Mouse (Mus musculus): ENCODE measurements around the gene Cacfd1. TPM values are rescaled to one million over a fixed set of nuclear protein-coding genes. Genes with fewer than 3 reads are reported as not detected.

The Cacfd1 gene
- polyA plus RNA-seq, 1 experiment: 22.8 TPM

- no peaks in the 10 kb centered on the region for H3K79me2 ChIP-seq (ENCODE audit: control insufficient read depth, insufficient read depth)
- peaks cover 11% of the 10 kb centered on the region for H3K36me3 ChIP-seq (ENCODE audit: control insufficient read depth, insufficient read depth)
- H3K4me3 ChIP-seq: no peak overlapping the region
- H3K4me2 ChIP-seq (ENCODE audit: low read depth): peak overlapping the region; percentile 39
- peak; percentile 97 for TF ChIP-seq POLR2AphosphoS2 (IDR thresholded peaks at IDR 0.05; ENCODE audit: insufficient read length, low read depth)
- TF ChIP-seq POLR2A (IDR thresholded peaks at IDR 0.05; ENCODE audit: insufficient read length, low read depth): no peak
- TF ChIP-seq MYOD1 (IDR thresholded peaks at IDR 0.05; ENCODE audit: control insufficient read depth in 1 of 3, insufficient read length in 2 of 3, low read depth in 2 of 3): no peak
- TF ChIP-seq E2F4 (IDR thresholded peaks at IDR 0.05; ENCODE audit: insufficient read depth): no peak
- TF ChIP-seq SRF (IDR thresholded peaks at IDR 0.05; ENCODE audit: control insufficient read depth, insufficient read length, low read depth): no peak
- no peak for TF ChIP-seq TCF12 (IDR thresholded peaks at IDR 0.05; ENCODE audit: insufficient read depth, poor library complexity, severe bottlenecking)
- no peak for TF ChIP-seq USF1 (IDR thresholded peaks at IDR 0.05; ENCODE audit: low read depth)
- TF ChIP-seq MYOG (IDR thresholded peaks at IDR 0.05; ENCODE audit: control insufficient read depth in 1 of 3, insufficient read depth in 1 of 3, insufficient read length in 2 of 3, low read depth in 2 of 3): no peak
- H3K27me3 ChIP-seq (ENCODE audit: control insufficient read depth, insufficient read depth, insufficient read length): no peaks in the 10 kb centered on the region
- no peak overlapping the region for H3ac ChIP-seq (ENCODE audit: control insufficient read depth, insufficient read length)
Observed at GRCm38 (mm10) chr2:27058751-27059150, 49.0 kb downstream of the Cacfd1 start.

GRCm38 (mm10) chr2:27059187-27059586 is 49.5 kb downstream of the Cacfd1 start:
- peak overlapping the region; percentile 39 for H3K4me2 ChIP-seq (ENCODE audit: low read depth)

GRCm38 (mm10) chr2:27067124-27067523 is 57.4 kb downstream of the Cacfd1 start:
- TF ChIP-seq MAX (IDR thresholded peaks at IDR 0.05; ENCODE audit: low read depth): no peak
- no peak for TF ChIP-seq POLR2A (IDR thresholded peaks at IDR 0.05; ENCODE audit: insufficient read length, low read depth)
- no peak for TF ChIP-seq TCF12 (IDR thresholded peaks at IDR 0.05; ENCODE audit: insufficient read depth, poor library complexity, severe bottlenecking)
- no peak for TF ChIP-seq SRF (IDR thresholded peaks at IDR 0.05; ENCODE audit: control insufficient read depth, insufficient read length, low read depth)
- no peak for TF ChIP-seq POLR2AphosphoS2 (IDR thresholded peaks at IDR 0.05; ENCODE audit: insufficient read length, low read depth)
- TF ChIP-seq TCF3 (IDR thresholded peaks at IDR 0.05; ENCODE audit: insufficient read length, low read depth): no peak
- TF ChIP-seq CEBPB (IDR thresholded peaks at IDR 0.05; ENCODE audit: insufficient read depth, poor library complexity, severe bottlenecking): no peak
- TF ChIP-seq E2F4 (IDR thresholded peaks at IDR 0.05; ENCODE audit: insufficient read depth): no peak
- TF ChIP-seq MYOD1 (IDR thresholded peaks at IDR 0.05; ENCODE audit: control insufficient read depth in 1 of 3, insufficient read length in 2 of 3, low read depth in 2 of 3): no peak
- no peak for TF ChIP-seq REST (IDR thresholded peaks at IDR 0.05; ENCODE audit: insufficient read depth, insufficient read length)
- no peak for TF ChIP-seq MYOG (IDR thresholded peaks at IDR 0.05; ENCODE audit: control insufficient read depth in 1 of 3, insufficient read depth in 1 of 3, insufficient read length in 2 of 3, low read depth in 2 of 3)
- H3K27me3 ChIP-seq (ENCODE audit: control insufficient read depth, insufficient read depth, insufficient read length): no peaks in the 10 kb centered on the region
- H3K79me2 ChIP-seq (ENCODE audit: control insufficient read depth, insufficient read depth): peaks cover 6% of the 10 kb centered on the region
- peak overlapping the region; percentile 67 for H3K4me2 ChIP-seq (ENCODE audit: low read depth)
- no peak overlapping the region for H3ac ChIP-seq (ENCODE audit: control insufficient read depth, insufficient read length)
- no peak overlapping the region for H3K4me3 ChIP-seq
- H3K36me3 ChIP-seq (ENCODE audit: control insufficient read depth, insufficient read depth): peaks cover 29% of the 10 kb centered on the region

More at GRCm38 (mm10) chr2:27059187-27059586, 49.5 kb downstream of the Cacfd1 start:
- TF ChIP-seq TCF3 (IDR thresholded peaks at IDR 0.05; ENCODE audit: insufficient read length, low read depth) (no peak), USF1 (IDR thresholded peaks at IDR 0.05; ENCODE audit: low read depth) (peak; percentile 36), MYOG (IDR thresholded peaks at IDR 0.05; ENCODE audit: control insufficient read depth in 1 of 3, insufficient read depth in 1 of 3, insufficient read length in 2 of 3, low read depth in 2 of 3) (peak in 1 of 3 experiments; percentile 11)
- no peaks in the 10 kb centered on the region for H3K79me2 ChIP-seq (ENCODE audit: control insufficient read depth, insufficient read depth)
- no peak overlapping the region for H3ac ChIP-seq (ENCODE audit: control insufficient read depth, insufficient read length)
- peaks cover 14% of the 10 kb centered on the region for H3K36me3 ChIP-seq (ENCODE audit: control insufficient read depth, insufficient read depth)
- no peaks in the 10 kb centered on the region for H3K27me3 ChIP-seq (ENCODE audit: control insufficient read depth, insufficient read depth, insufficient read length)
- H3K4me3 ChIP-seq: no peak overlapping the region

GRCm38 (mm10) chr2:27067996-27068395 is 58.3 kb downstream of the Cacfd1 start:
- Histone ChIP-seq H3K27me3 (ENCODE audit: control insufficient read depth, insufficient read depth, insufficient read length) (no peaks in the 10 kb centered on the region), H3K36me3 (ENCODE audit: control insufficient read depth, insufficient read depth) (peaks cover 25% of the 10 kb centered on the region), H3K4me3 (peak overlapping the region; percentile 56), H3K79me2 (ENCODE audit: control insufficient read depth, insufficient read depth) (peaks cover 6% of the 10 kb centered on the region), H3ac (ENCODE audit: control insufficient read depth, insufficient read length) (no peak overlapping the region), H3K4me2 (ENCODE audit: low read depth) (peak overlapping the region; percentile 67)
- TF ChIP-seq POLR2A (IDR thresholded peaks at IDR 0.05; ENCODE audit: insufficient read length, low read depth) (peak; percentile 17), MYOG (IDR thresholded peaks at IDR 0.05; ENCODE audit: control insufficient read depth in 1 of 3, insufficient read depth in 1 of 3, insufficient read length in 2 of 3, low read depth in 2 of 3) (no peak)

GRCm38 (mm10) chr2:27069646-27070045 is 59.9 kb downstream of the Cacfd1 start:
- H3K4me3 ChIP-seq: peak overlapping the region; percentile 56
- peak overlapping the region; percentile 18 for H3ac ChIP-seq (ENCODE audit: control insufficient read depth, insufficient read length)
- peak overlapping the region; percentile 67 for H3K4me2 ChIP-seq (ENCODE audit: low read depth)
- H3K36me3 ChIP-seq (ENCODE audit: control insufficient read depth, insufficient read depth): peaks cover 15% of the 10 kb centered on the region
- peaks cover 6% of the 10 kb centered on the region for H3K79me2 ChIP-seq (ENCODE audit: control insufficient read depth, insufficient read depth)
- TF ChIP-seq CEBPB (IDR thresholded peaks at IDR 0.05; ENCODE audit: insufficient read depth, poor library complexity, severe bottlenecking): no peak
- TF ChIP-seq MYOD1 (IDR thresholded peaks at IDR 0.05; ENCODE audit: control insufficient read depth in 1 of 3, insufficient read length in 2 of 3, low read depth in 2 of 3): peak; percentile 20 to 100 (median 94)
- no peak for TF ChIP-seq E2F4 (IDR thresholded peaks at IDR 0.05; ENCODE audit: insufficient read depth)
- peak; percentile 75 for TF ChIP-seq TCF12 (IDR thresholded peaks at IDR 0.05; ENCODE audit: insufficient read depth, poor library complexity, severe bottlenecking)
- peak; percentile 90 for TF ChIP-seq TCF3 (IDR thresholded peaks at IDR 0.05; ENCODE audit: insufficient read length, low read depth)
- TF ChIP-seq SRF (IDR thresholded peaks at IDR 0.05; ENCODE audit: control insufficient read depth, insufficient read length, low read depth): peak; percentile 40
- TF ChIP-seq MYOG (IDR thresholded peaks at IDR 0.05; ENCODE audit: control insufficient read depth in 1 of 3, insufficient read depth in 1 of 3, insufficient read length in 2 of 3, low read depth in 2 of 3): peak; percentile 85 to 99 (median 94)
- peak; percentile 90 for TF ChIP-seq POLR2AphosphoS2 (IDR thresholded peaks at IDR 0.05; ENCODE audit: insufficient read length, low read depth)
- peak; percentile 66 for TF ChIP-seq POLR2A (IDR thresholded peaks at IDR 0.05; ENCODE audit: insufficient read length, low read depth)
- TF ChIP-seq REST (IDR thresholded peaks at IDR 0.05; ENCODE audit: insufficient read depth, insufficient read length): no peak
- peak; percentile 52 for TF ChIP-seq MAX (IDR thresholded peaks at IDR 0.05; ENCODE audit: low read depth)
- no peak for TF ChIP-seq USF1 (IDR thresholded peaks at IDR 0.05; ENCODE audit: low read depth)
- H3K27me3 ChIP-seq (ENCODE audit: control insufficient read depth, insufficient read depth, insufficient read length): no peaks in the 10 kb centered on the region

All from myocyte (in vitro differentiated cells).